Mouse (Mus musculus) brain, adult 2 months (tissue): ENCODE results near the gene Tcp11l2.

Source experiments
- DNase-seq: peaks from one replicate; pipeline ENCODE4 v3.0.0; 2011; ENCODE audit warnings: low read depth, low spot score

Gene Tcp11l2

GRCm38 (mm10) chr10:84576395-84577070 is at the start of gene Tcp11l2:
Tcp11l2 (plus strand) TSS chr10:84576626.
- DNase-seq = peak; percentile 98

- no peak for DNase-seq
These were observed 49.4 kb upstream of the Tcp11l2 start for GRCm38 (mm10) chr10:84527070-84527469.

- DNase-seq = no peak
These were observed 48.8 kb upstream of the Tcp11l2 start for GRCm38 (mm10) chr10:84527631-84528030.

DNA sequence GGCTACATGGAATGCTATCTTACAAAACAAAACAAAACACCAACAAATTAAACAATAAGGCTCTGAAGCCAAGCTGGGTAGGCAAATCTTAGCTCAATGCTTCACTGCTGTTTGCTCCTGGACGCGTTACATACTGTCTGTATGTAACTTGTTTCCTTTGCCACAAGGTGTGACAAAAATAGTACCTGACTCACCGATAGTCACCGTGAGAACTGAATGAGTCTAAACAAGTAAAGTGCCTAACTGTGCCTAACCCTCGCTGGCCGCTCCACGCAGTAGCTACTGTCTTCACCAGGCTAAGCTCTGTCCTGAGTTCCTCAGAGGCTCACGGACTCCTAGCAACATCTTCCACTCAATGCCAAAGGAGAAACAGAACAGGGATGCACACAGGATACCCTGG is 46.0 kb upstream of the Tcp11l2 start:
- DNase-seq = peak; percentile 47

GRCm38 (mm10) chr10:84531576-84531975 is 44.9 kb upstream of the Tcp11l2 start:
- DNase-seq = no peak

DNA sequence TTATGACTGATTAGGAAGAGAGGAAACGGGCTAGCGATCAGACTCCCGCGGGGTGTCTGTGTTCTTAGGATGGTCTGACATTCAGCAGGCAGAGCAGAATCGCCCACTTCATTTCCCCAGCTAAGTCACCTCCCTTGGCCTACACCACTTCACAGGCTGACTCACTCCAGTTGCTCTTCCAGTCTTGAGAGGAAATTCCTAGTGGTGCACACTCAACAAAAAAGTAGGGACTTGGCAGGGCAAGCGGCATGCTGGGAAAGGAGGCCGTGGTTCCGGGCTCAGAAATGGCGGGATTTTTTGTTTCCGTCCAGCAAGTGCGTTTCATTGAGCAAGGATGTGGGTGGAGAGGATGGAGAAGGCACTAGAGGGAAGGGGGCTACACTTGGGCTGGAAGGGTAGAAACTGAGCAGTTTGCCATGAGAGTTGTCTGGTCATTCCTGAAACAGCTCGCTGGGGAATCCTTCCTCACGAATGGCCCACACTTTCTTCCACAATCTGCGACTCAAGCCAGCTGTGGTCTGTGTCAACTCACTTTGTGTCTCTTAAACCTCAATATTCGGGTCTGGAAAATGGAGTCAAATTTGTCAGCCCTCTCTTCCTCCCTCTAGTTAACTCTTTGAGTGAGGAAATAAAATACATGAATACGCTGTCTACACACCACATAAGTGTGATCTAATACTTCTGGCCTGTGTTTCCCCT is 44.1 kb upstream of the Tcp11l2 start:
- peak; percentile 89 for DNase-seq

DNA sequence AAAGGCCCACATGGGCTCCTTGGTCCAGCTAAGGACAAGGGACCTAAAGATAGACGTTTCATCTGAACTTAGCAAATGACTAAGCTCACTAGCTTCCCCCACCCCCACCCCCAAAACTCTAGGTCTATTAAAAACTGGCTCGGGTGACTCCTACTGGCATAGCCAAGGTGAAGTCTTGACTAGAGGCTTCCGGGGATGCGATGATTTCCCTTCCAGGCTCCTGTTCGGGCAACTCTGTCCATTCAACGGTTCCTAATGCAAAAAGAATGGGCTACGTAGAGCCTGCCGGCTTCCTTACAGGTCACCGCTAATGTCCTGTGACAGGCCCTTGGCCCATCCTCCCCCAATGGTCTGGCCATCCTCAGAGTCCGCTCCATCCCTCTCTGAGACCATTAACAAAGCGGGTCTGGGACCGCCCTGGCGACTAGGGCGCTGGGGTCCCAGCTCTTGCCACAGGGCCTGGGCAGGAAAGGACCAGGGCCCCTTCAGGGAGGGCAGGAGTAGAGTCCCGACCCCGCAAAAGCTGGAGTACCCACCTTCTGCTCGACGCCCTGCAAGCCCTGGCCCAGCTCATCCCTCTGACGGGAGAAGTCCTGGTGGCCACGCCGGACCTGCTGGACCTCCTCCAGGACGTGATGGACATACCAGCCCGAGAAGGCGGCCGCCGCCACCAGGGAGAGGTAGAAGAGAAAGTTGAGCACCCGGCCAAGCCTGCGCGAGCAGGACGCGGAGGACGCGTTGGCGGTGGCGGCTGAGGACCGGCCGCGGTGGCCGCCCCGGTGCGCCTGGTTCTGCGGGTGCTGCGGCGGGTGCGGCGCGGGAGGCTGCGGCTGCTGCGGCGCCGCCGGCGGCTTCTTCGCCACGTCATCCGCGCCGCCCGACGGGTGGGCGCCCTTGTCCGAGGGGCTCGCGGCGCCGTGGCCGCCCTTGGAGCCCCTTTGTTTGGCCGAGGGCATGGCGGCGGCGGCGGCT is 43.2 kb upstream of the Tcp11l2 start:
- DNase-seq = peak; percentile 76

DNA sequence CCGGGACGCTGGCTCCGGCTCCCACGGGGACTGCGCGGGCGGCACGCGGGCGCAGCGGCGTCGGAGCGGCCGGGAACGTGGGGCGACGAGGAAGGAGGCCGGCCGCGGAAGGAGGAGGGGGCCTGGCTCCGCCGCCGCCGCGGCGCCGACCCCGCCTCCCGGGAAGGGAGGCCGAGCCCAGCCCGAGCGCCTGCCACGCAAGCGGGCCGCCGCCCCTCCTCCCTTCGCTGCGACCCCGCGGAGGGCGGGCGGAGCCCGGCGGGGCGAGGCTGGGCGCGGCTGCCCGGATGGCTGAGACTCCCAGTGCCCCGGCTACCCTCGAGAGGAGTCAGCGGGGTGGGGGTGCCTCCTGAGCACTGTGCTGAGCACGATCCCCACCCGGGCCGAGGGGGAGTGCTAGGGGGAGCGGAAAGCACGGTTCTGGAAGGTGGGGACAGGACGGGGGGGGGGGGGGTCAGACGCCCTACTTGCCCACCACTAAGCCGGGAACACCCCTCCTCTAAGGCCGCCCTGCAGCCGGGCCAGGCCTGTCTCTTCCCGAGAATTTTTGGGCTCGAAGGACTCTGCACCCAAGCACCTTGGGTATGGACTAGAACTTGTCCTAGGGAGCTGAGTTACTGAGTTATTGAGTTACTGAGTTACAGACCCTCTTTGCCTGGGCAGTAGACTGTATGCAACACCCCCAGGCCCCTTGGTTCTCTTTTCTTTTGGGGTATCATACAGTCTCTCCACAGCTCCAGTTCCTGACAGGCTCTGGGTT is 42.3 kb upstream of the Tcp11l2 start, which contains the start of gene Ckap4:
TSS of gene Ckap4 (minus strand) at position 151 of the 760 bp plus-strand sequence.
- peak; percentile 66 for DNase-seq

DNA sequence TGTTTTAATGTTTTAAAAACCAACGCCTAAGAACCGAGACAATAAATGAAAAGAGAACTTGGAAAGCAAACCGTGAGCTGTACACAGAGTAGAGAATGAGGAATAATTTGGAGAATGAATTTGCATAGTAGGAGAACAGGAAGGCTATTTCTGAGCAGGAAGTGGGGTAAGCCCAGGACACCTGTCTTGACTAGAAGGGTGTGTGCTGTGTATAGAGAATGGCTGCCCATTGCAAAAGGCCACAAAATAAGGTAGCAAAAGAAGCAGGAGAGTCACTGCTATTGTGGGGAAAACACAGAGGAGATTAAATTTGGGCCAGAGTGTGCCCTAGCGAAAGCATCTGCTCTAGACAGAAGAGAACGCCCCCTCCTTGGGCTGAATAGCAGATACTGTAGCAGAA is 41.0 kb upstream of the Tcp11l2 start:
- DNase-seq = peak; percentile 58

DNA sequence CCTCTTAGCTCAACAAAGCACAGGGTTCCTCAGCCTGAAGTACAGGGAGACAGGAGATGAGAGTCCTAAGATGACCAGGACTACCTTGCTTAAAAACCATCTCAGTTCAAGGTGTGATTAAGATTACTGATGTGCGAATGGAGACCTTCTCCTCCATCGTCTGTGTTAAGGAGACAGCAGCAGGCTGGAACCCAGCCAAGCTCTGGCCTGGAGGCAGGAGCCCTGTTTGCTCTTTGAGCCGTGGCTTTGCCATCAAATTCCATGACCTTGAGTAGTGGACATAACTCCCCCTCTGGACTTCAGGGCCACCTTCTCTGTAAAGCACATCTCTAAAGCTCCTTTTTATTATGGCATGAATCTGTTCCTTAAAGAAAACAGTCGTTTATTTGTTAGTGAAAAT is 40.6 kb upstream of the Tcp11l2 start:
- DNase-seq = no peak

GRCm38 (mm10) chr10:84539651-84540050 is 36.8 kb upstream of the Tcp11l2 start:
- DNase-seq = no peak

GRCm38 (mm10) chr10:84542802-84543658 is 33.4 kb upstream of the Tcp11l2 start:
- DNase-seq = peak; percentile 36

- DNase-seq = no peak
These were observed 31.4 kb upstream of the Tcp11l2 start for GRCm38 (mm10) chr10:84544841-84545610.

DNA sequence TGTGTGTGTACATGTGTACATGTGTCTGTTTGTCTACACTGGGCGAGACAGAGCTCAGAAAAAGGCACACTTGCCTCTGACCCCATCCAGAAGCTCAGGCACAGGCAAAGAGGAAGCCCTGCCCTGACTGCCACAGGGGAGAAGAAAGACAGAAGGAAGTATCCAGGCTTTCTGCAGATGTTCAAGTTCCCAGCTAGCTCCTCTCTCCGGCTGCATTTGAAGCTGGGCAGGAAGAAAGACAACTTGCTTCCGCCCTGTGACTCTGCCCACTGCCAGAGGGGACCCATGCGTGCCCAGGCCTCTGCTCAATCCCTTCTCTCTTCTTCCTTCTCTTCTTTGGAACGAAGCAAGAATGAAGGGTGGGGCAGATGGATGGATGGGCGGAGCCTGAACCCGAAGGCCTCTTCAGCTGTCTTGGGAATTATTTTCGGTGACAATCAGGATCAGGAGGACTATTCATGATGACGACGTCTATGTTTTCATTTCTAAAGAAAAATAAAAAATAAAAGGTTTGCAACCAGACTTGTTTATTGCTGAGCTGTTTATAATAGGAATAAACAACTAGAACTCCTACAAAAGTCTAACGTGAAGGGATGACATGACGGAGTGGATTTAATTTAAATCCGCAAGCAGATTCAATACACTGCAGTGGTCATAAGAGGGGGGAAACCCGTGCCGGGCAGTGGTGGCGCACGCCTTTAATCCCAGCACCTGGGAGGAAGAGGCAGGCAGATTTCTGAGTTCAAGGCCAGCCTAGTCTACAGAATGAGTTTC is 27.1 kb upstream of the Tcp11l2 start:
- no peak for DNase-seq

GRCm38 (mm10) chr10:84549920-84550293 is 26.5 kb upstream of the Tcp11l2 start:
- DNase-seq = peak; percentile 31

- no peak for DNase-seq
These were observed 24.6 kb upstream of the Tcp11l2 start for GRCm38 (mm10) chr10:84551846-84552245.

DNA sequence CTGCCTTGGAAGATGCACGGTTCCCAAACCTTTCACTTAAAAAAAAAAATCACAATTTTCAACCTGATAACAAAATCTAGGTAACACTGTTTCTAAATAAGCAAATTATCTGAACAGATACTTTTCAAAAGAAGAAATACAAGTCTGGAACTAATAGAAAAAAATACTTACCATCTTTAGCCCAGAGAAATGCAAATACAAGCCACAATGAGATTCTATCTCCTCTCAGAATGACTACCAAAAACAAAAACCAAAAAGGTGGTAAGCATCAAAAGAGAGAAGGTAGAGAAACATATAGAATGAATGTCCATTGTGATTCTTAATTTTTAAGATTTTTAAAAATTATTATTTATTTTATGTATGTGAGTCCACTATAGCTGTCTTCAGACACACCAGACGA is 23.9 kb upstream of the Tcp11l2 start:
- no peak for DNase-seq

DNA sequence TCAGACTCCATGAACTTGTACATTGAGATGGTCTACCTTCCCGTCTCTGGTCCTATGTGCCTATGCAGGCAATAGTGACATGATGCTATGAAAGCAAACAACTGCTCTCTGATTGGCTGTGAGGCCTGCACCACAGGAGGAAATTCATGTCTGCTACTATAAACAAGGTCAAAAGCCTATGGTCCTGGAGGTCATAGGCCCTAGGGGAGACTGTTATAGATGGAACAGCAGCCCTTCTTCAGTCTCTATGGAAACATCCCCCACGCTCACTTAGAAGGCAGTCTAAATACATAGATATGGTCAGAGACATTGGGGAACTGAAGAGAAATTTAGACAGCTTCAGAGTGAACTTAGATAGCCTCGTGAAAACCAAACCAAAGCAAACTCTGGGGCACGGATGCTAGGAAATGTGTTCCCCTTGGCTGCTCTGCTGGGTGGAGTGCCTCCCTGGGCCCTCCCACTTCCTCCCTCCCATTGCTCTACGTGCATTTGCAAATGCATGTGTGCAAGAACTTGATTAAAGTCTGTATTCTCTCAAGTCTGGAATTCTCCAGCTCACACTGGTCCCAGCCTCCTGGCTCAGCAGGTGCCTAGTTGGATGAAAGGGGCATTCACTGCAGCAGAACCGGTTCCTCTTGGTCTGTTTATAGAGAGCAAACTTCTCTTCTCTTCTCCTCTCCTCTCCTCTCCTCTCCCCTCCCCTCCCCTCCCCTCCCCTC is 22.0 kb upstream of the Tcp11l2 start:
- DNase-seq = no peak
